Mouse (Mus musculus) thymus, adult 2 months (tissue): ENCODE results near the gene Entpd7. TPM values are rescaled to one million over a fixed set of nuclear protein-coding genes. Genes with fewer than 3 reads are reported as not detected.
A peak's percentile ranks its signal among the peaks of the same experiment; 100 is the strongest.

Experiments
- DNase-seq: peaks from one replicate; pipeline ENCODE4 v3.0.0; 2021
- H3K27ac ChIP-seq: fragments of 200-500 bp; 2 replicates; pipeline ENCODE4 v1.5.1; 2012; ENCODE audit warnings: low read length, control low read depth; ENCODE audit not compliant: control insufficient read depth, insufficient read depth
- H3K27me3 ChIP-seq: fragments of 200-500 bp; 2 replicates; pipeline ENCODE4 v1.6.1; 2012; ENCODE audit warnings: mild to moderate bottlenecking, low read length, moderate library complexity, mixed read lengths; ENCODE audit not compliant: control insufficient read depth, insufficient read depth
- H3K36me3 ChIP-seq: fragments of 200-500 bp; 2 replicates; pipeline ENCODE4 v1.6.1; 2012; ENCODE audit warnings: mild to moderate bottlenecking, low read length, moderate library complexity; ENCODE audit not compliant: control insufficient read depth, insufficient read depth
- H3K4me1 ChIP-seq: fragments of 200-500 bp; replicated peaks from 2 replicates; pipeline ENCODE4 v1.6.1; 2012; ENCODE audit warnings: low read length; ENCODE audit not compliant: control insufficient read depth, insufficient read depth
- H3K4me3 ChIP-seq: fragments of 200-500 bp; 2 replicates; pipeline ENCODE4 v1.5.1; 2012; ENCODE audit warnings: mild to moderate bottlenecking, low read length, control low read depth, moderate library complexity; ENCODE audit not compliant: control insufficient read depth, insufficient read depth
- CTCF ChIP-seq: fragments of 200-500 bp; IDR thresholded peaks from 2 replicates; pipeline ENCODE4 v1.5.1; 2012; ENCODE audit warnings: mild to moderate bottlenecking, control low read depth, low read length, moderate library complexity, borderline replicate concordance; ENCODE audit not compliant: control insufficient read depth, poor library complexity, insufficient read depth; ENCODE audit errors: extremely low read depth
- POLR2A ChIP-seq: fragments of 200-500 bp; IDR thresholded peaks from 2 replicates; pipeline ENCODE4 v1.6.1; 2012; ENCODE audit warnings: mild to moderate bottlenecking, low read length, control low read depth, moderate library complexity; ENCODE audit not compliant: control insufficient read depth, poor library complexity, insufficient read depth; ENCODE audit errors: extremely low read depth
- WGBS: fragments of 180-500 bp; shearing (Covaris S2); methylation state at CpG from one replicate; pipeline ENCODE4 v1.1.7; 2018; 5-methylcytosine and 5-hydroxymethylcytosine counted together
- polyA plus RNA-seq: library from polyadenylated mRNA; depleted of rRNA; stranded (reverse); fragments of >200 nt; gene quantifications from 2 replicates; pipeline ENCODE4 v1.2.3, GENCODE M21; 2012

The Entpd7 gene
- polyA plus RNA-seq, 1 experiment: 8.8 TPM

DNA sequence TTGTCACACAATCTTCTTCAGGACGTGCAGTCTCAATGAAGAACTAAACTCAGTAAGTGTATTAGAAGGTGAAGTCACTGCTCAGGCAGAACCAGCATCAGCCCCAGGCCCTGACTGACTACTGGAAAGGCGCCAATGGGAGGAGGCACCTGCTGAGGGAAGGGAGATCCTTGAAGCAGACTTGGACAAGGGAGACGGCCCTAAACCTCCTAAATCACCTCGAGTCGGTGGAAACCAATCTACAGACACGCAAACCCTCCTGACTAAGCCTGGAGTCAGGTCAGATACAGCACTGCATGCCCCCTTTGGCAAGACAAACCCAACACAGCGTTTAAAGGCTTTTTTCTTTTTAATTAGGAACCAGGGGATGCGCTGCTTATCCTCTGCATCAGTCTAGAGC, 26.0 kb upstream of the Entpd7 start:
- Histone ChIP-seq H3K4me1 (no peaks in the 10 kb centered on the region), H3K4me3 (no peak overlapping the region), H3K27me3 (no peaks in the 10 kb centered on the region), H3K27ac (no peak overlapping the region), H3K36me3 (peaks cover 13% of the 10 kb centered on the region)
- 92% methylated on average over 8 of the region's 8 CpGs for WGBS
- DNase-seq: no peak
- TF ChIP-seq CTCF (no peak), POLR2A (no peak)

DNA sequence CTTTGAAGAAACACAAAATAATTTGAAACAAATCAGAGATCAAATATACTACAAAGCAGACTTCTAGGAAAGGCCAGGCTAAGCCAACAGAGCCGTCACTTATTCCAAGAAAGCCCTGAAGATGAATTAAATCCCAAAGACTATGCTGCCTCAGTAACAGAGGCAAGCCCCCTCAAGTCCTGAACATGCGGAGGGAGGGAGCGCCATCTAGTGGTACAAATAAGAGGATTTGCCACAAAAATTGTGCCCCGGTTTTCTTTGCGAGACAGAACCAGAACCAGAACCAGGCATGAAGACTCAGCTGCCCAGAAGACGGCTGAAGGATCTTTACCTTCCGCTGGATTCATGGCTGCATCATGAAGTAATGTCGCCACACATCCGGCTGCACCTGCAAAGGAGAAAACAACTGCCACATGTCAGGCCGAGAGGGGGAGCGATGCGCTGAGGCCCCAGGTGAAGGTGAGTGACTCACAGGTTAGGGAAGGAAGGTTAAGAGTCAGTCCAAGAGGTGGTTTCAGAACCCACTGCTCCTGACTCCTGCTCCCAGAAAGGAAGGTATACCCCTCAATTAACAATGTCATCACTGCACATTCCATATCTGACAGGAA, 23.9 kb upstream of the Entpd7 start:
- peaks cover 13% of the 10 kb centered on the region for H3K36me3 ChIP-seq

DNA sequence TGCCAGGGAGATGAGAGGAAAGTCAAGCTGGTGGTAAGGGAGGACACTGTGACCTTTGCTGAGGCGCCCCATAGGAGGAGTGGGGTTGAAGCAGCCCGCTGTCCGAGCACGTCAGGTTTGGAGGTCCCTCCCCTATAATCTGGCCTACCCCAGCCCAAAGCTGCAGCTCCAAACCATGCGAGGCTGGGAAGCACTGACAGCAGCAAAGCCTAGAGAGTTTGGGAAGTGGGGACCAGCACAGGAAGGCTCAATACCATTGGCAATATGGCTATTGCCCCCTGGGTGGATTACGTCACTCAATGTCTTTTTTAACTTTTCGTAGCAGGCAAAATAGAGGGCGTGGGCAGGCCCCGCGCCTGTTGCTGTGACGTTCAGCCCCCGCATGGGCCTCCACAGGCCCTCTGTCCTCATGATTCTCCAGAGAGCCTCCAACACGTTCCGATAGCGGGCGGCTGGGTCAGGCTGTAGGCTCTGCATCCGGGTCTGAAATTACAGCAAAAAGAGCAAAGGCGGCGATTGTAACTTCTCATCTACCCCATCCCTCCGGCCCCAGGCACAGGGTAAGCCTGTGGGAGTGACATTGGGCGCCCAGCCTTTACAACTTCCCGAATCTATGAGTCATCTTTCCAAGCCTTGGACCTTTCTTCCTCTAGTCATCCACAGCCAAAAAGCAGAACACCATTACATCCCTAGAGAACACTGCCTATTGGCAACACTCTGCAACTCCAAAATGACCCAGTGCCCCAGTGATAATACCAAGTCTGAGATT, 22.6 kb upstream of the Entpd7 start:
- no peak for TF ChIP-seq CTCF
- no peak for TF ChIP-seq POLR2A
- no peak overlapping the region for H3K27ac ChIP-seq
- no peaks in the 10 kb centered on the region for H3K4me1 ChIP-seq
- H3K4me3 ChIP-seq: no peak overlapping the region
- peaks cover 13% of the 10 kb centered on the region for H3K36me3 ChIP-seq
- no peaks in the 10 kb centered on the region for H3K27me3 ChIP-seq
- DNase-seq: no peak
- 96% methylated on average over 22 of the region's 22 CpGs for WGBS

More for the DNA sequence above, 23.9 kb upstream of the Entpd7 start:
- no peak overlapping the region for H3K27ac ChIP-seq
- no peaks in the 10 kb centered on the region for H3K27me3 ChIP-seq
- TF ChIP-seq POLR2A (no peak), CTCF (peak; percentile 72; the same call in 1 of the 2 replicates)
- DNase-seq: peak; percentile 23
- H3K4me1 ChIP-seq: no peaks in the 10 kb centered on the region
- 77% methylated on average over 12 of the region's 12 CpGs for WGBS
- no peak overlapping the region for H3K4me3 ChIP-seq

DNA sequence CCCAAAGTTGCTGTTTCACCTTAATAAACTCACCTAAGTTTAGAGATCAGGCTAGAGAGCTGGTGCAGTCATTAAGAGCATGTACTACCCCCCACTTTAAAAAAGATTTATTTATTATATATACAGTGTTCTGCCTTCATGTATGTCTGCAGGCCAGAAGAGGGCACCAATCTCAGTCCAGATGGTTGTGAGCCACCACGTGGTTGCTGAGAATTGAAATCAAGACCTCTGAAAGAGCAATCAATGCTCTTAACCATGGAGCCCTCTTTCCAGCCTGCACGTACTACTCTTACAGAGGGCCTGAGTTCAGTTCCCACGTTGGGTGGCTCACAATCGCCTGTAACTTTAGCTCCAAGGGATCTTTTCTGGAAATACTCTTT, 22.1 kb upstream of the Entpd7 start:
- TF ChIP-seq POLR2A (no peak), CTCF (no peak)
- WGBS: 61% methylated on average over 4 of the region's 4 CpGs
- Histone ChIP-seq H3K4me1 (no peaks in the 10 kb centered on the region), H3K4me3 (no peak overlapping the region), H3K36me3 (peaks cover 13% of the 10 kb centered on the region), H3K27ac (no peak overlapping the region), H3K27me3 (no peaks in the 10 kb centered on the region)
- DNase-seq: peak; percentile 39

DNA sequence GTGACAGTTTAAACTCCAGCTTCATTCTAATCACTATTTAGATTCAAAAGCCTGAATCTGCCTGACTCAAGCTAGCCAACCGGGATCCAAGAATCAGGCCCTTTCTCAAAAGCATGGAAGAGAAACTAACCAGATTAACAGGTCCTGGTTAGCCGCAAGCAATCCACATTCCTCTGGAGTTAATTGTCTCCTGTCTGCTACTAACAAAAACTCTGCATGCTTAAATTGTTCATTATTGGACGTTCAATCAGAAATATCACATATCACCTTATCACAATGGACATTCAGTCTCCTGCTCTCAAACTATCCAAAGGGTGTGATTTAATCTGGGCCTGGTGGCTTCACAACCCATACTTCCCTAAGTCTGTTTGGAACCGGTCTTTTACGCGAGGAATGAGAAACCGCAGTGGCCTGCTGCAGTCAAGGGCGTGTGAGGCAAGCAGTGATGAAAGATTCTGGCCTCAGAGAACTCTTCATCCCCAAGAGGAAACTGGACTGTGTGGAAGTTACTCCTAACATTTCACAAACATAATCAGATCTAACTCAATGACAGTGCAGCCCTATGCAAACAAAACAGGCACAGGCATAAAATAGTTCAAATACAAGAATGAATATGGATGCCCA, 20.2 kb upstream of the Entpd7 start:
- Histone ChIP-seq H3K27me3 (no peaks in the 10 kb centered on the region), H3K27ac (no peak overlapping the region), H3K4me3 (no peak overlapping the region), H3K4me1 (peaks cover 4% of the 10 kb centered on the region), H3K36me3 (0 out of 2 replicates have a peak, but pooled peaks cover 2% of the 10 kb centered on the region)
- no peak for DNase-seq
- TF ChIP-seq POLR2A (no peak), CTCF (no peak)
- 95% methylated on average over 8 of the region's 8 CpGs for WGBS

DNA sequence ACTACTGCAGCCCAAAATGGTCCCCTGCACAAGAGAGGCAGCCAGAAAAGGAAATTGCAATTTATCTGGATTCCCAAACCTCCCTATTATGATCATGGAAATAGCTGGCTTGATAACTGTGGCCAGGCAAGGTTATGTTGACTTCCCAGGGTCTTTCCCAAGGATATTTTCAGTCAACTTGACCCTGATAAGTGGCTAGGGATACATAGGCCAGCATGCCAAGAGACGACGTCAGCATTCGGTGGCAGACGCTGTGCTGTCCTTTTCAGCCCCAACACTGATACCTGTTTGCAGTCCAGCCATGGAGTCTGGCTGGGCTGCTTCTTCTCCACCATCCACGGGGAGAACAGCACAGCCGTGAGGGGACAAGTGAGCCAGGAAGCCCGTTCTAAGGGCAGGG, 18.4 kb upstream of the Entpd7 start:
- no peaks in the 10 kb centered on the region for H3K27me3 ChIP-seq
- no peaks in the 10 kb centered on the region for H3K36me3 ChIP-seq
- 90% methylated on average over 7 of the region's 7 CpGs for WGBS
- H3K27ac ChIP-seq: no peak overlapping the region
- TF ChIP-seq CTCF (no peak), POLR2A (no peak)
- peaks cover 4% of the 10 kb centered on the region for H3K4me1 ChIP-seq
- no peak for DNase-seq
- no peak overlapping the region for H3K4me3 ChIP-seq
